Mouse (Mus musculus) liver, embryonic 14.5 days (tissue): ENCODE results near the gene Tnfrsf19.

Experiments used
- CTCF ChIP-seq: IDR thresholded peaks from 2 replicates; pipeline ENCODE4 v1.5.1; 2016; ENCODE audit warnings: antibody characterized with exemption, low read depth, control low read depth
- EP300 ChIP-seq: IDR thresholded peaks from 2 replicates; pipeline ENCODE4 v1.6.1; 2016; ENCODE audit warnings: antibody characterized with exemption, low read depth

GRCm38 (mm10) chr14:61040236-61040635 is 6.1 kb downstream of the Tnfrsf19 start:
- no peak for TF ChIP-seq CTCF
- TF ChIP-seq EP300, result no peak
